Mouse (Mus musculus): ENCODE measurements at regions not wholly inside any gene's neighbourhood (a gene's known extent, or its start where the extent isn't known, plus 50 kb on each side); places are given as distances from the start of the nearest gene placed in this dataset.

- no peak for DNase-seq (ENCODE audit: low spot score)
Measured at GRCm38 (mm10) chr12:54314153-54314552, 110.5 kb upstream of the Egln3 start.

GRCm38 (mm10) chr12:54313211-54313845, 109.7 kb upstream of the Egln3 start:
- DNase-seq (ENCODE audit: low spot score), result peak; percentile 14

GRCm38 (mm10) chr12:54312522-54313210, 109.0 kb upstream of the Egln3 start:
- no peak for DNase-seq (ENCODE audit: low spot score)

- DNase-seq (ENCODE audit: low spot score), result no peak
Measured at GRCm38 (mm10) chr12:54311896-54312521, 108.3 kb upstream of the Egln3 start.

GRCm38 (mm10) chr12:54309874-54310273, 106.2 kb upstream of the Egln3 start:
- DNase-seq (ENCODE audit: low spot score), result no peak

- DNase-seq (ENCODE audit: low spot score), result no peak
Measured at GRCm38 (mm10) chr12:54309219-54309618, 105.6 kb upstream of the Egln3 start.

- no peak for DNase-seq (ENCODE audit: low spot score)
Measured at GRCm38 (mm10) chr12:54305135-54305630, 101.5 kb upstream of the Egln3 start.

- DNase-seq (ENCODE audit: low spot score), result no peak
Measured at GRCm38 (mm10) chr12:54303746-54304145, 100.1 kb upstream of the Egln3 start.

- no peak for DNase-seq (ENCODE audit: low spot score)
Measured at GRCm38 (mm10) chr12:54299506-54299905, 95.8 kb upstream of the Egln3 start.

GRCm38 (mm10) chr12:54293248-54293647, 89.6 kb upstream of the Egln3 start:
- DNase-seq (ENCODE audit: low spot score), result no peak

GRCm38 (mm10) chr12:54290311-54290710, 86.7 kb upstream of the Egln3 start:
- no peak for DNase-seq (ENCODE audit: low spot score)

- DNase-seq (ENCODE audit: low spot score), result no peak
Measured at GRCm38 (mm10) chr12:54288747-54289146, 85.1 kb upstream of the Egln3 start.

GRCm38 (mm10) chr12:54288041-54288502, 84.4 kb upstream of the Egln3 start:
- DNase-seq (ENCODE audit: low spot score), result no peak

GRCm38 (mm10) chr12:54286911-54287819, 83.5 kb upstream of the Egln3 start:
- DNase-seq (ENCODE audit: low spot score), result no peak

GRCm38 (mm10) chr12:54283646-54284045, 80.0 kb upstream of the Egln3 start:
- DNase-seq (ENCODE audit: low spot score), result no peak

GRCm38 (mm10) chr12:54283011-54283410, 79.4 kb upstream of the Egln3 start:
- DNase-seq (ENCODE audit: low spot score), result no peak

- DNase-seq (ENCODE audit: low spot score), result no peak
Measured at GRCm38 (mm10) chr12:54282281-54282921, 78.7 kb upstream of the Egln3 start.

- DNase-seq (ENCODE audit: low spot score), result no peak
Measured at GRCm38 (mm10) chr12:54280457-54280856, 76.8 kb upstream of the Egln3 start.

- DNase-seq (ENCODE audit: low spot score), result no peak
Measured at GRCm38 (mm10) chr12:54280001-54280400, 76.3 kb upstream of the Egln3 start.

- DNase-seq (ENCODE audit: low spot score), result no peak
Measured at GRCm38 (mm10) chr12:54276978-54277537, 73.4 kb upstream of the Egln3 start.

- DNase-seq (ENCODE audit: low spot score), result no peak
Measured at GRCm38 (mm10) chr12:54273506-54273905, 69.8 kb upstream of the Egln3 start.
